Mouse (Mus musculus) kidney, postnatal 14 days (tissue): ENCODE data around the gene Gpi1.
"Not testable (repeated sequence)": the region's sequence is repeated elsewhere in the genome, so short reads cannot be mapped to it uniquely, and the experiment has no call there.

Source experiments
- DNase-seq: peaks from one replicate; pipeline ENCODE4 v3.0.0; 2022; ENCODE audit warnings: mixed read lengths

Gene Gpi1

GRCm38 (mm10) chr7:34229153-34229552 is 983 bp downstream of the Gpi1 start:
- DNase-seq = no peak

GRCm38 (mm10) chr7:34228641-34229040 is 1.5 kb downstream of the Gpi1 start:
- no peak for DNase-seq

GRCm38 (mm10) chr7:34226846-34227245 is 3.3 kb downstream of the Gpi1 start:
- DNase-seq = no peak

GRCm38 (mm10) chr7:34226086-34226485 is 4.0 kb downstream of the Gpi1 start:
- peak; percentile 61 for DNase-seq

- DNase-seq = peak; percentile 14
Observed at GRCm38 (mm10) chr7:34224308-34224707, 5.8 kb downstream of the Gpi1 start.

- no peak for DNase-seq
Observed at GRCm38 (mm10) chr7:34222340-34222739, 7.8 kb downstream of the Gpi1 start.

- no peak for DNase-seq
Observed at GRCm38 (mm10) chr7:34221594-34222250, 8.4 kb downstream of the Gpi1 start.

- DNase-seq = no peak
Observed at GRCm38 (mm10) chr7:34218496-34218895, 11.6 kb downstream of the Gpi1 start.

- DNase-seq = no peak
Observed at GRCm38 (mm10) chr7:34216474-34216873, 13.7 kb downstream of the Gpi1 start.

GRCm38 (mm10) chr7:34215481-34215880 is 14.7 kb downstream of the Gpi1 start:
- DNase-seq = no peak

GRCm38 (mm10) chr7:34214644-34215043 is 15.5 kb downstream of the Gpi1 start:
- no peak for DNase-seq

GRCm38 (mm10) chr7:34213281-34213680 is 16.9 kb downstream of the Gpi1 start:
- no peak for DNase-seq

- no peak for DNase-seq
Observed at GRCm38 (mm10) chr7:34208027-34208745, 21.9 kb downstream of the Gpi1 start.

GRCm38 (mm10) chr7:34206331-34206730 is 23.8 kb downstream of the Gpi1 start:
- DNase-seq = no peak

- not testable (repeated sequence) for DNase-seq
Observed at GRCm38 (mm10) chr7:34202147-34202546, 28.0 kb downstream of the Gpi1 start.

GRCm38 (mm10) chr7:34200829-34201228 is 29.3 kb downstream of the Gpi1 start:
- no peak for DNase-seq

GRCm38 (mm10) chr7:34198346-34198745 is 31.8 kb downstream of the Gpi1 start:
- peak; percentile 35 for DNase-seq

- DNase-seq = peak; percentile 94
Observed at GRCm38 (mm10) chr7:34196132-34197128, 33.7 kb downstream of the Gpi1 start, which contains the start of gene Pdcd2l. Pdcd2l (minus strand) TSS chr7:34196661.

GRCm38 (mm10) chr7:34195632-34196031 is 34.5 kb downstream of the Gpi1 start:
- DNase-seq = no peak

- DNase-seq = no peak
Observed at GRCm38 (mm10) chr7:34192825-34193224, 37.3 kb downstream of the Gpi1 start.

- DNase-seq = no peak
Observed at GRCm38 (mm10) chr7:34189376-34189989, 40.7 kb downstream of the Gpi1 start.

GRCm38 (mm10) chr7:34183794-34184193 is 46.3 kb downstream of the Gpi1 start:
- no peak for DNase-seq

- no peak for DNase-seq
Observed at GRCm38 (mm10) chr7:34183356-34183755, 46.8 kb downstream of the Gpi1 start.
